Mouse (Mus musculus) adrenal gland, adult 8-10 months (tissue): ENCODE results near the gene Hoxa10. TPM values are rescaled to one million over a fixed set of nuclear protein-coding genes. Genes with fewer than 3 reads are reported as not detected.

Experiments
- DNase-seq: peaks from one replicate; pipeline ENCODE4 v3.0.0; 2022
- total RNA-seq, 4 experiments: library from RNA; stranded (reverse); gene quantifications; 2 replicates each; pipeline ENCODE4 v1.2.4; 2022

The Hoxa10 gene
- total RNA-seq, 4 experiments from 2014 or later: 0.15 to 0.16 TPM; not detected in 2

DNA sequence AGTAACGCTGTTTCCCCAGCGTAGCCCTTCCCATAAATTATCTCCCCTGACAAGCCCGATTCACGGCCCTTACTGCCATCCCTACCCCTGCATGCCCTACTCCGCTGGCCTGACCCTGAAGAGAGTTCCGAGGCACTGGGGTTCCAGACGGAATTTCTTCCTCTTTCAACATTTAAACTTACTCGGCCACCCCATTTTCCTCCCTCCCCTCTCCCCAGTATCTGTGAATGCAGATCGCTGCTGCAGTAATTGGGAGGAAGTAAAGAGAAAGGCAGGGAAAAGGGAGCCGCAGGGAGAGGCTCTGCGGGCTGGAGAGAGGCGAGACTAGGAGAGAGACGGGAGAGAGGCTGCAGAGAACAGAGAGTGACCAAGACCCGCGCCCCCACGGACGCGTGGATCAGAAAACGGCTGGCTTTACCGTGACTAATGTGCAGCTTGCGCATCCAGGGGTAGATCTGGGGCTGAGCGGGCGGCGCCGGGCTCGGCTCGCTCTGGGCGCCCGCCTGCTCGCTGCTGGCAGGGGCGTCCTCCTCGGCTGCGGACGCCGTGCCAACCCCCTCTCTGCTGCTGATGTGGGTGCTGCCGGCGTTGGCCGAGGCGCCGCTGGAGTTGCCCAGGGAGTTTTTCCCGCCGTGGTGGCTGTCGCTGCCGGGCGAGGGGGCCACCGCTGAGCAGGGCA, 37.1 kb downstream of the Hoxa10 start:
- no peak for DNase-seq

- no peak for DNase-seq
Observed at GRCm38 (mm10) chr6:52203121-52203370, 37.6 kb downstream of the Hoxa10 start.

GRCm38 (mm10) chr6:52202362-52203120, 38.1 kb downstream of the Hoxa10 start:
- DNase-seq: no peak

- no peak for DNase-seq
Observed at GRCm38 (mm10) chr6:52201269-52201668, 39.4 kb downstream of the Hoxa10 start.

DNA sequence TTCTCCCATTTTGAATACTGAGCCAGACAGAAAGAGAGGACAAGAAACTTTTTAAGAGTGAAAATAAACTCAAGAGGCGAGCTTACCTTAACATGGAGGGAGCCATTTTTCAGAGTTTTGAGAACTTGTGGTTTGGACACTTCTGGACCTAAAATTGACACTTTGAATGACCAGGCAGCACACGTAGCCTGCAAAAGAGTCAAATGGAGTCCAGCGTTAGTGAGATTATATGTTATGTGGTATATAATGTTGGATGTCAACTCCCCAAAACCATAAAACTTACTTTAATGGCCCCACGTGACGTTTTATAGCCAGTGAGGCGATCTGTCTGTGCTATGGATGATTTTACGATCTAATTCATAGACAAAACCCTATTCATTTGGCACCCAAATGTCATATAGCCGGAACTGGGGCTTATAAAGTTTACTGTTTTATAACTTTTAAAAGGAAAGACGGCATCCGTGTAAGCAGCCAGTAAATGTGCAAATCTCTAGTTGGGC, 39.9 kb downstream of the Hoxa10 start:
- no peak for DNase-seq

- no peak for DNase-seq
Observed at GRCm38 (mm10) chr6:52200073-52200750, 40.4 kb downstream of the Hoxa10 start.

GRCm38 (mm10) chr6:52197271-52197670, 43.4 kb downstream of the Hoxa10 start:
- no peak for DNase-seq

- no peak for DNase-seq
Observed at GRCm38 (mm10) chr6:52196811-52197210, 43.8 kb downstream of the Hoxa10 start.

DNA sequence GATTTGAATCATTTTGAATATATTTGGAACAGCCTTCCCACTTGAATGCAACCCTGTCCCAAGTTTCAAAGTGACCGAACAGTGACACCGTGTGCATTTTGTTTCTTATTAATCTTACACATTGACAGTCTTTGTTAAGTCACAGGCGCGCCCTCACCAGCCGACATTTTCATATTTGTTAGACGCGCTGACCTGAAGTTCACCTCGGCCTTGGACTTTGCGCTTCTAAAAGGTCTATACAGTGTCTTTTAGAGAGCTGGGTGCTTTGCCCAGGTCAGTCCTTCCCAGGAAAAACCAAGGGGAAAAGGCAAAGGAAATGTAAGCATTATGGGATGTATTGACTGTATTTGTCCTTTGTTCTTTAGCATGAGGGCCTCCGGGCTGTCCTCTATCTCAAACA, 46.0 kb downstream of the Hoxa10 start:
- DNase-seq: no peak

GRCm38 (mm10) chr6:52191860-52192550, 48.6 kb downstream of the Hoxa10 start:
- peak; percentile 83 for DNase-seq

DNA sequence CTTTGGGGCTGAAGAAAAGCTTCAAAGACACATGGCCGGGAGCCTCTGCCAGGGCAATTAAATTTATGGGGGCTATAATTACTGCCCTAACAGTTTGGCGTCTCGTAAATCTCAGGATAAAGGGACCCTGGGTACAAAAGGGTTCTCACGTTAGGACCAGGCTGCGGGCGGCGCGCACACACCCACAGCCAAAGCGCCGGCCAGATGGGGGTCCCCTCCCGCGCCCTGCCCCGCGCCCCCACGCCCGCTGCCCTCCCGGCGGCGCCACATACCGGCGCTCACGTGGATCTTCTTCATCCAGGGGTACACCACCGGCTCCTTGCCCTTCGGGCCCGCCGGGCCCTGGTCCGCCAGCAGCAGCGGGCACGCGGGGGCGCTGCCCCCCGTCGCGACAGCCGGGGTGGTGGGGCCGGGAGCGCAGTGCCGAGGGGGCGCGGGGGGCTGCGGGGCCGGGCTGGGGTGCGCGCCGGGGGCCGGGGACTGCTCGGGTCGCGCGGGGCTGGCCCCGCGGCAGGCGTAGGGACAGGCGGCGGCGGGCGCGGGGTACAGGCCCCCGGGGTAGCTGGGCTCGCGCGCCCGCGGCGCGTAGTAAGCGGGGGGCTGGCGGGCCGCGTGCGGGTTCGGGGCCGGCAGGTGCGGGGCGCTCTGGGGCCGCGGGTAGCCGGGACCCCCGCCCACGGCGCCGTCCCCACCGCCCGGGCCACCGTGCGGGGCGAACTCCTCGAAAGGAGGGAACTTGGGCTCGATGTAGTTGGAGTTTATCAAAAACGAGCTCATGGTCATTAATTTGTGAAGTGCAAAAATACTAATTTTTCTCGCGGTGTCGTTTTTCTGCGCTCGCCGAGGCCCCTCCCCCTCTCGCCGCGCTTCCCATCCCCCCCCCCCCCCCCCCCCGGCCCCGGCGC, 49.5 kb downstream of the Hoxa10 start, which contains the start of gene Hoxa4:
Hoxa4 (minus strand) TSS at position 848 of the 905 bp plus-strand sequence.
- DNase-seq: no peak

DNA sequence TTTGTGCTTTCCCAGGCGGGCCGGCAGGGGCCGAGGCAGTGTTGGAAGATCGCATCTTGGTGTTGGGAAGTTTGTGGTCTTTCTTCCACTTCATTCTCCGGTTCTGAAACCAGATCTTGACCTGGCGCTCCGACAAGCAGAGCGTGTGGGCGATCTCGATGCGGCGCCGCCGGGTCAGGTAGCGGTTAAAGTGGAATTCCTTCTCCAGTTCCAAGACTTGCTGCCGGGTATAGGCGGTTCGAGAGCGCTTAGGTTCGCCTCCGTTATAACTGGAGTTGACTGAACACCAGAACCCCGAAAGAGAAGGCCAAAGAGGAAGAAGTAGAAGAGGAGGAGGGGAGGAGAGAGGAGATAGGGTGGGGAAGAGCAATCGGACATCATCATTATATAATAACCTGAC, 50.2 kb downstream of the Hoxa10 start:
- no peak for DNase-seq

DNA sequence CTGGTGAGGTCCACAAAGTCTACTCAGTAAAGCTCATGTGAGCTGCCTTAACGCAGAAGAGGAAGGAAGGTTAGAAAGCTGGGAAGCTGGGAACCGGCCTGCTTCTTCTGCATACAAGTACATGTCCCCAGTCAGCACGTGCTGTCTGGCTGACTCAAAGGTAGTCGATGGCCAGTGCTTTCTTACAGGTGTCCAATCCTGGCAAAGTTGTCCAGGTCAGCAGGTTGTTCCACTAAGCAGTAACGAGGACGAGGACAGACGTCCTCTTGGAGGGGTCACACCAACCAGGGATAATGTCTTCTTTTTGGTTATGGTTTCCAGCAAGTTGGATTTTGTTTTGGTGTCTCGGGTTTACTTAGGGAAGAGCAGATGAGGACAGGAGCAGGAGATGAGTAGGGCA, 50.7 kb downstream of the Hoxa10 start:
- no peak for DNase-seq

DNA sequence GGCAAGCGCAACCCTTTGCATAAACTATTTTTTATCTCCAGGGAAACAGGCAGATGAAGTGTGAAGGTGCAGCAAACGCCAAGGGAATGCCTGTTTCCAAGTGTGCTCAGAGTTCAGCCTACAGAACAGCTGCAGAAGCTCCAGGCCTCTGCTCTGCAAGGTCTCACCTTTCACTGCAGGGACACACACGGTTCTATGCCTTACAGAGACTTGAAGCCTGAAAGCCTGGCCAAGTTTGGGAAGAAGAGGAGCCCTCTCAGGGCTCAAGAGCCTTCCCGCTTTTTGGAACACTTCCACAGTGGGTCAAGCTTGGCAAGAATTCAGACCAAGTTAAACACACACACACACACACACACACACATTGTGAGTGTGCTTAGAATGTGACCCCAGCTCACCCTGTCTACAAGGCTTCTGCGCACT, 51.5 kb downstream of the Hoxa10 start:
- no peak for DNase-seq

- no peak for DNase-seq
Observed at GRCm38 (mm10) chr6:52186500-52186899, 54.2 kb downstream of the Hoxa10 start.

- DNase-seq: no peak
Observed at GRCm38 (mm10) chr6:52185834-52186233, 54.8 kb downstream of the Hoxa10 start.

- DNase-seq: no peak
Observed at GRCm38 (mm10) chr6:52185222-52185621, 55.4 kb downstream of the Hoxa10 start.

- no peak for DNase-seq
Observed at GRCm38 (mm10) chr6:52184668-52185067, 56.0 kb downstream of the Hoxa10 start.

DNA sequence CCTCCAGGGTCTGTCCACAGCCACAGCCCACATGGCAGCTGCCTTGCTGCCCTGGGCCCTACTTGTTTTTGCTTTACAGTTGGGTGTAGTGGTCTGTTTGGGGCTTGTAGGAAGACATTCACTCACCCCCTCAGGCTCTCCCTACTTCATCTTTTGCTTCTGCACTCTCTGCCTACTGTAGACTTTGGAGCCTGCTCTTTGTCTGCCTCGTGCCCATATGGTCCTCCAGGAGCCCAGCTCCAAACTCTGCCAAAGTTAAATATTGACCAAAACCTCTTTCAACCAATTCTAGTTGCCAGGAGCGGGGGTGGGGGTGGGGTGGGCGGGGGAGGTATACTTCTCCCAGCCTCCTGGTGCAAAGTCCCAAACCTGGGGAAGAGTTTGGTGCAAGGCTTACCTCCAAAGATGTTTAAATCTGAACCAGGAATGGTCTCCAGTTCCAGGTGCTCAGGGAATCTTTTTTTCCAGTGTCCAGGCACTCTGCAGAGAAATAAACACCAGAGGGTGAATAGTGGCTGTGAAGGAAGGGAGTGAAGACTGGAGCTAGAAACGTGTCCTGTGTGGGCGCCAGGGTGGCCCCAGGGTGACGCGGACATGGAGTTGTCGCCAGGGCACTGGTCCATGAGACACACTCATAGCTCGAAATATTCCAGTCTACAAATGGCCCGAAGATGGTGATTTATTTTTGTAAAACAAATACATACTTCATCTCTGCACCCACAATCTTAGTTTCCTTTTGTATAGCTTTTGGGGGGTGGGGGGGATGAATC, 57.2 kb downstream of the Hoxa10 start:
- DNase-seq: no peak

GRCm38 (mm10) chr6:52182793-52183192, 57.9 kb downstream of the Hoxa10 start:
- DNase-seq: no peak

DNA sequence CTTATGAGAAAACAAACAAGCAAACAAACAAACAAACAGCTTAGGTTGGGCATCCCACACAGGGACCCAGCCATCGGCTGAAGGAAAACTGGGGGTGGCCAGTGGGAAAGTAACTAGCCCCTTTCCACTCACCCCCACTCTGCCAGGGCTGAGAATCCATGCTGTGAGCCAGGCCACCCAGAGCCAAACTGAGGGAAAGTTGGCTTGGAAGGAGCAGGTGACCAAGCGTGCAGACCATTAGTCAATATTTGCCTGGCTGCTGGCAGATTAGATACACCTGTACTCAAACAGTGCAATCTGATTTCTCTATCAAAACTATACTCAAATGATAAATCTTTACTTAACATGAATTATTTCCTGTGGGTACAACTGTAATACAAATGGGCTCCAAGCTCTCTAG, 58.6 kb downstream of the Hoxa10 start:
- no peak for DNase-seq
